Mouse (Mus musculus): ENCODE data around the gene Lrfn5. TPM values are rescaled to one million over a fixed set of nuclear protein-coding genes. Genes with fewer than 3 reads are reported as not detected.

The Lrfn5 gene
- polyA plus RNA-seq (2017; shearing (Covaris generic)), result under 1 TPM in 1 of 2 experiments, not detected in 1; 0.34 TPM

DNA sequence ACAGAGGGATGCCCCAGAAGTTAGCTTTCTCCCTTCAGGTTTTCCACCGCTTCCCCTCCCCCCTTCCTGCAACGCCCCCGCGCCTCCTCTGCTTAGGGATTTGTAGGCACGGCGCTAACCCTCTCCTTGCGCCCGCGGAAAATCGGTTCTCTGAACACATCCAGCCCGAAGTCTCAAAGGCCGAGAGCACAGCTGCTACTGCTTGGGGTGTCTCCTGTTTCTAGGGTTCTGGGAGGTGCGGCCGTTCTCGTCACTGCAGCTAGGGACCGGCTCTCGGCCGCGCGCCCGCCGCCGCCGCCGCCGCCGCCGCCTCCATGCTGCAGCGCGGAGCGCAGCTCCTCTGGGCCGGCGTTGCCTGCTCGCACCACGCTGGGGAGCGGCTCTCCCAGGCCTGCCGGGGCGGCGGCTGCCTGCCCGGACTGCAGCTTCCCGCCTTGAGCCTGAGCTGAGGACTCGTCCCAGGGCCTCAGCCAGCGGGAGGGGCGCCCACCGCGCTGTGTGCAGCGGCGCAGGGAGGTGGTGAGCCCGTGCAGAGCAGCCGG lies at the start of gene Lrfn5:
Gene Lrfn5, plus strand, starts transcription at position 322 of the 542 bp plus-strand sequence.
- ATAC-seq, result no peak

DNA sequence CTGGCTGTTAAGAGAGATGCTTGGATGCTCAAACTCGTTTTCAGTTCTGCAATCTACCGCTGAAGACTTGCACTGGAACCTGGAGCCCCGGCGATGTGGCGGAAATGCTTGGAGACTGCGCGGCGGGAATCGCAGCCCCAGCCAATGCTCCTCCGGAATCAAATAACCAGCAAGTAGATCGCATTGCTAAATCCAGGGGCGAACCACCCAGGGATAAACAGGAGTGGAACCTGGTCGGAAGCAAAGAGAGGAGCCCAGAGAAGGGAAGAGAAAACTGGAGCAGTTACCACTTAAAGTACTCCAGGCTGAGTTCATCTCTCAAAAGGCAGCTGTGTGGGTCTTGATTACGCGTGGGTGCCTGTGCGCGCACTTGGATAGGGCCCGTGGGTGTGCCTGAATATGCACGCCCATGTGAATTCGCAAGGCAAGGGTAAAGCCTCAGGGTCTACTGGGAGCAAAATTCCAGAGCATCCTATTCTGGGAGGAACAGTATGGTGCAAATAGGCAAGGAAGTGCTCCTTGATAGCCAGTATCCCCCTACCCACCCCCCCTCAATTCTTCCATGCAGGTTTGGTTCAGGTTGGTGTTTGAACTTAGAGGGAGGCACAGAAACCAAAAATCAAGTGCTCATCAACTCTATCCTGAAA lies 1.3 kb upstream of the Lrfn5 start:
- ATAC-seq, result no peak

DNA sequence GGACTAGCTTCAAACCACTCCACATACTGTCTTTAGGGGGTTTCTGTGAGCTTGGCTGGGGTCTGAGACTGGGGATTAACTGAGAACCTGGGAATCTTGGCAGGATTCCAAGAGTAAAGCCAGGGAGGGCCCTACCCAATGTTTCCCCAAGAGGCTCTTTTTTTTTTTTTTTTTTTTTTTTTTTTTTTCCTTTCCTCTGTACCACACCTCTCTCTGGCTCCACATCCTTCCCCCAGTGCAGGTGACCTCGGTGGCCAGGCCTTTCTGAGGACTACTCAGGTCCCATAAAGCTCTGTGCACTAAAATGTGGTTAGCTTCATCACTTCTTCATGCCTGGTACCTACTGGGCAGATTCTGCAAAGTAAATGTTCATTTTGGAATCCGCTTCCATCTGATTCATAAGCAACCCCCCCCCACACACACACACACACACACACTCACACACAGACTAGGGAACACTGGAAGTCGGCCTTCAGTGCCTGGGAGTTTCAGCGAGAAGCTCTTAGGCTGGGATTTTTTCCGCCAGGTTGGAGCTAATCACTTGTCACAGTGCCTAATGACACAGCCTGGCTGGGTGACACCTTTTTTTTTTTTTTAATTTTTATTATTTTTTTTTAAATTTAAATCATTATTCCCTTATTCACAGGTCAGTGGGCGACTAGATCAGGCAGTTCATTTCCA lies 662 bp upstream of the Lrfn5 start:
- ATAC-seq, result no peak

DNA sequence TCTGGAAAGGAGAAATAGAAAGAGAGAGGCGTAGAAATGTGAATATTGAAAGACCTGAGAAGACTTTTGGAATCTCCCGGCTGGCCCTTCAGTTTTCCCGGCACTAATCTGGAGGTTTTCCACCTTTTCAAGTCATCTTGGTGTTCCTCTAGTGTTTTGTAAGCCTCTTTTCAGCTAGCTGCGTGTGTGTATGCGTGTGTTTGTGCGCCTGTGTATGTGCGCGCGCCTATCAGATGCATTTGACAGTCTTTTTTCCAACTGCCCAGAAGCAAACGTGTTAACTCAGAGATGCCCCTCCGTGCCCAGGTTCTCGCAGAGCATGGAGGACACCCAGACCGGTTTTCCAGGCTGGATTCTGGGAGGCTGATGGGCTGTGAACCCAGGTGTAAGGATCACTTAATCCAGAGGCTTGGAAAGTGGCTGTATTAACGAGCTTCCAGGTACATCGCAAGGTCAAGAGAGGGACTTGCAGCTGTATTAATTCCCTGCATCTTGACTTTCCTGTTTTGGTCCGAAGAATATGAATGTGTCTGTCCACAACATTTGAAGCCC lies 757 bp downstream of the Lrfn5 start:
- ATAC-seq, result no peak

DNA sequence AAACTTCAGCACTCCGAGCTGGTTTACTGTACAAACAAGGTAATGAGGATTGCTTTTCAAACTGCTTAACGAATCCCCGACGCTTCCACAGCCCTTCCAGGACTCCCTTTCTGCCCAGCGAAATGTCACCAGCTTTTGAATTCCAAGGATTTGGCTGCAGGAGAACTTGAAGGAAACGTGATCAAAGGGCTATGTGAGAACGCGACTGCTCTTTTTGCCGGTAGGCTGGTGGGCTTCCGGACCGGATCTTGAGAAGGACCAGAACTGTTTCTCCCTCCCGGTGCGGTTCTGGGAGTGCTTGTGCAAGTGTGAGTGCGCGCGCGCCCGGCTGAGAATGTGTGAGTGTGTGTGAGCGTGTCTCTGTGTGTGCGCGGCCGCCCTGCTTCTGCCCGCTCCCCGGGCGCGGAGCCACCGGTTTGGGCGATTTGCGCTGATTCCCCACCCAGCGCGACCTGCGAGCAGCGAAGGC lies 1.3 kb downstream of the Lrfn5 start:
- no peak for ATAC-seq

DNA sequence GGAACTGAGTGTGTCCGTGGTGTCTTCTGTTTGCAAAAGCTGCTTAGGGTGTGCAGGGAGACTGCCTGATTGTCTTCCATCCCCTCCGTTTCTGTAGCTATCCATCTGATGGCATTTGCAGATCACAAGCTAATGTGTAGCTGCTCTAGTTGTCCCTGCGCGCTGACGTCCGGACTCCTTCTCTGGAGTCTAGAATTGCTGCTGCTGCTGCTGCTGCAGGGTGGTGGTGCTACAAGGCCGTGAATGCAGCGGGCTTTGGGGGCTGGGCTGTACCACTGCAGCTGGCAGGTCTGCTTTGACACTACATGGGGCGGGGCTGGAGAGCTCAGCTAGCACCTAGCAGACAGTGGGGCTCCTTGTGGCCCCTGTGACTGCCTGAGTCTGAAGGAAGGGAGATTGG lies 3.2 kb downstream of the Lrfn5 start:
- ATAC-seq, result no peak

DNA sequence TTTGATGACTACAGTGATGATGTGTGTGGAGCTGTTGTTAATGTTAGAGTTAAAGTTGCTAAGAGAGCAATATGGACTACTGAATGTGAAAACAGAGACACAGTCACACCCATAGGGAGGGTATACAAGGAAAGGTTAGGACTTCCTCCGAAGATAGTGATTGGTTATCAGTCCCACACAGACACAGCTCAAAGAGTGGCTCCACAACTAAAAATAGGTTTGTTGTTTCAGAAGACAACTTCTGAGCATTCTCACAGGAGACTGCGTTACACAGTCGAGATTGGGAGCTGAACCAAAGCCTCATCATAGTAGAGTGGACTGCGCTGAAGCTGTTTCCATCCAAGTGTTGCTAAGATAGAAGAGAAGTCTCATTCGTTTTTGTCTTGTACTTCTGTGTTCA lies 57.0 kb downstream of the Lrfn5 start:
- no peak for ATAC-seq

DNA sequence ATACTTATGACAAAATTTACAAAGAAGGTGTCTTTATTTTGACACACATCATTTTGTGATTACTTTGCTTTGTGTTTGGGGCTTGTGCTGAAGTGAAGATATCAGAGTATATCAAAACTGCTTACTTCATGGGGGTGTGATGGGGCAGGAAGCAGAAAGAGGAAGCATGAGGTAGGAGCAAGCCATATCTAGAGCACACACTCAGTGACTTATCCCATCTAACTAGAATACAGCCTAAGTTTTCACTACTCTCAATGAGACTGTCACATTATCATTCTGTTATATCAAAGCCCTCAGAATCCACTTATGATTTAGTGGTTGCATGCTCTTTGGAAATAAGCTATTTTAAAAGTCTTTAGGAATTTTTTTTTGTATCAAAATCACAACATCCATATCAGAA lies 77.4 kb downstream of the Lrfn5 start:
- ATAC-seq, result no peak

DNA sequence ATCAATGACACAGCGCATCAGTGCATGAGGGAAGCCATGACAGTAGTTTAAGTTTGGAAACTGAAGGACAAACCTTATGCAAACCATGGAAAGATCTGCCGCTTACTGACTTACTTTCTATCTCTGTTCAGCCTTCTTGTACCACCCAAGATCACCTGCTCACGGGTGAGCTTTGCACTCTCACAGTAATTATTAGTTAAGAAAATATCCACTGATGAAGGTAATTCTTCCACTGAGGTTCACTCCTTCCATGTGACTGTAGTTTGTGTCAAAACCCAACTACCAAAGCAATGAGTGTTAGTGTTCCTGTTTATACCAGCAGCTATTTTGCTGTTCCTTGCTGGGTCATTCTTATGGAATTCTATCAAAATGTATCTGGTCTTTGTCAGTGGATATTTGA lies 84.9 kb downstream of the Lrfn5 start:
- no peak for ATAC-seq

DNA sequence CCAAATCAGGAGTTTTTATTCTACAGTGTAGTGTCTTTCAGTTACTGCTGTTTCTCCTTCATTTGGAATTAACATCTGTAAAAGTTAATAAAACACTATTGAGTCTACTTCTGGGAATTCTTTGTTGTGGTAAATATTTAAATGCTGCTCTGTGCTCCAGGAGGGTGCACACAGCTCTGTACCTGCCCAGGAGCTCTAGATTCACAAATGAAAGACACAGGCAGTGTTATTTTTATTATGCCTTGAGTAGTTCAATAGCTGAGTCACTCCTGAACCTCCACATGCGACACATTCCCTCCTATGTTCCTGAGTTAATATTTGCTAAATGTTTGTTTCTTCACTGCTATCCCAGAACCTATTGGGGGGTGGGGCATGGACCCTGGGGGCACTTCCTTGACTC lies 87.1 kb downstream of the Lrfn5 start:
- no peak for ATAC-seq

DNA sequence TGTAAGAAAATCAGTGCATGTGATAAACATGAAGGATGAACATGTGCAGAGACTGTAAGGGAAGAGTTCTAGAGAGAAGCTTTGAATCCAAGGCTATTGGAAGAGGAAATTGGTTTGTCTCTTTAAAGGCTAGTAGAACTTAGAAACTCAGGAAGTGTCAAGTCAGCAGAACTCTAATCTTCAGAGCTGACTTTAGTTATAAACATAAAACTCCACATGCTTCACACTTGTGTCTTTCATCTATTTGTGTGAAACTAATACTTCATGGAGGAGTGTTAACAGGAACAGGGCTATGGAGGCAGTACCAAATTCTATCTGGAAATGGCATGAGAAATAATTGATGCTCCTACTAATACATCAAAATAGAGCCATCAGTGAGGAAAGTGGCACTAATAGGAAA lies 101.6 kb downstream of the Lrfn5 start:
- no peak for ATAC-seq

DNA sequence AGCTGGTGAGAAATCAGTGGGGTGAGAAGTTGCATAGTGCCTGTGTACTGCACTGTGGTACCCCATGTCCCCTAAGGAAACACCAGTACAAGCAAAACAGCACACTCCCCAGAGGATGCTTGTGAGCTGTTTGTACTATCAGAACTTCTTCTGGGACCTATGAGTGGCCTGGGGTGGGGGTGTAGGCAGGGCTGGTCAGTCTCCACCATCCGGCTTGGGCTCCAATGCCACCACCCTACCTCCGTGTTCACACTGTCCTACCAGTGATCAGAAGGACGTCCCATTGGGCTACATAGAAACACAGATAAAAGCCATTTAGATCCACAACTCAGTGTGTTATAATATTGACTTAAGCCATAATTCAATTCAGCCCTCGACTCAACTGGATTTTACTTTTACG lies 131.4 kb downstream of the Lrfn5 start:
- no peak for ATAC-seq

DNA sequence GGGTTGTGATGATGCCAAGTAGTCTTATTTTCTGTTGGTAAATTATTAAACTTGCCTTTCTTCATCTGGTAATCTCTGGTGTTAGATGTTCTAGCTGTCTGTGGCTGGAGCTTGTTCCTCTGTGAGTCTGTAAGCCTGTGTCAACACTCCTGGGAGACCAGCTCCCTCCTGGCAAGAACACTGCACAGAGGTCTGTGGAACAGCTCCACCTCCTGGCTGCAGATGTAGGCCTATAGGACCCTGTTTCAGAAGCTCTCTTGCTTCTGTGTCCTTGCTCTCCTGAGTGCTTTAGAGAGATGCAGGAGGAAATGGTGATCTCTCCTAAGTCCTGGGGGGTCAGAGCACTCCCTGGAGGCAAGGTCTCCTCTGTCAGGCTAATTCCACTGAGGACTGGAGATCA lies 200.2 kb downstream of the Lrfn5 start:
- ATAC-seq, result no peak

DNA sequence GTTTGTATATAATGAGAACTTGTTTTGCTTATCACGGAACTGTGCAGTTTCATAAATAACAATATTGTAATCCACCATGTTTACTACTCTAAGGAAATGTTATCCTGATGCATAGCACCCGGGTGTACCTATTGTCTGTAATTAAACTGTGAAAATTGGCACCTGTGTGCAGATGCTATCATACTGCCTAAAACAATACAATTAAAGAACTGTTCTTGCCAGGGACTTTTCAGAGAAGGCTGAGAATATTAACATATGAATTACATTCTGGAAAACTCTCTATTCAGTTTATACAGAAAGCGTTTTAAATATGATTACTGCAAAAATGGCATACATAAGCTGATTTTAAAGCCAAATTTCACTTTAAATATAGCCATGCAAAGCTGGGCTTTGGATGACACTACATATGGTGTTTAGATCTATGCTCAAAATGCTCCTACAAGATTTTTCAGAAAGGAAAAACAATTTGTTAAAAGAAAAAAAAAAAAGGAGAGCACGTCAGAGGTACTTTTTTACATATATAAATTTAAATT lies 284.2 kb downstream of the Lrfn5 start:
- no peak for ATAC-seq

DNA sequence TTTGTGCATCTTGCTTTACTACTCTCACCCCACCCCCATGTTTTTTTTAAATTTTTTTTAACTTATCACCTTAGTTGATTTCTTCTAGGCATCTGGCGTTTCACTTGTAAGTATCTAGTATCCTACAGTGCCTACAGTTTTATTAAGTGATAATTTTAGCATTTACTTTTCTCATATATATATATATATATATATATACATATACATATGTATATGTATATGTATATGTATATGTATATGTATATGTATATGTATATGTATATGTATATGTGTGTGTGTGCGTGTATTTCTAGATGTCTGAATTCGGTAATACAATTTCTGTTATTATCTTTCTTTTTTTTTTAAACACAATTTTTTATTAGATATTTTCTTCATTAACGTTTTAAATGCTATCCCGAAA lies 300.7 kb downstream of the Lrfn5 start:
- ATAC-seq, result no peak

DNA sequence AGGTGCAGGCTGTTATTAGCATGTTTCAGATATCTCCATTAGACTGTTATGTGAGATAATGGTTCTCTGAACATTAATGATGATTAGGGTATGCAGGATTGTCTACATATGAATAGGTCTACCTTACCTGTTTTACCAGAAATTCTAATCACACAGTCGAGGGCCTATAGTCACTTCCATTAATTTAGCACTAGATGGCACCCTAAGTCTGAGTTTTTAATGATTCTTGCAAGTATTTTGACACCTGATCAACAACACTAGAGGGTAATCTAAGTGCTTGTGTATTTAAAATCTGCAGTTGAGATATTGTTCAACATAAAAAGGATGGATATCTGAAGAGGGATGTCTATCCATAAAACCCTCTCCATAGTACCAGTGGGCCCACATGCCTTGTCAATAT lies 303.4 kb downstream of the Lrfn5 start:
- no peak for ATAC-seq

DNA sequence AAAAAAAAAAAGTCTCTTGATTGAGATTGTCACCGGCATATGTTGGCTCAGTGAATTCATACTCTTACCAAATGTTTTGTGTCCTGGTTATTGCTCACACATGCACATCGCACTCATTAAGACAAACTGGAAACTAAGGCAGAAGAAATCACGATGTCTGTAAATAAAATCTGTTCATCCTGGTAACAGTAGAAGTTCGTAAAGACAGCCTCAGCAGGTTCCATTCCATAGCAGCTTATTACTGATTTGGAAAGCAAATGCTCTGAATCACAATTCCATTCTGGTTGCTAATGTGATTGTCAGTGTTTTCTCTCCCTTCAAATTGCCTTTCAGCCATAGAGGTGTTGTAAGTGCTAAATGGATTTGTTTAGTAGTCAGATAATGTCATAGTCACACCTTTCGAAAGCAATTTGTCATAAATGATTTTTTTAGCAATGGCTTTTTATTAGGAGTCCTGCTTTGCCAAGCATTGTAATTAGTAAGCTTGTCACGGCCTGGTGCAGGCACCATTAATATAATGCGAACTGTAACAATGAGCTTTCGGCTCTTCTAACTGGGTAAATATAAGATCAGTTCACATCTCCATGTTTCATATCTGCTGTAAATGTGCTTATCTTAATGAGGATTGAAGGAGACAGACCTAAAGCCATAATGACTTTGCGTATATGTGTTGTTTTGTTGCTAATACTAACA lies 319.8 kb downstream of the Lrfn5 start:
- no peak for ATAC-seq

DNA sequence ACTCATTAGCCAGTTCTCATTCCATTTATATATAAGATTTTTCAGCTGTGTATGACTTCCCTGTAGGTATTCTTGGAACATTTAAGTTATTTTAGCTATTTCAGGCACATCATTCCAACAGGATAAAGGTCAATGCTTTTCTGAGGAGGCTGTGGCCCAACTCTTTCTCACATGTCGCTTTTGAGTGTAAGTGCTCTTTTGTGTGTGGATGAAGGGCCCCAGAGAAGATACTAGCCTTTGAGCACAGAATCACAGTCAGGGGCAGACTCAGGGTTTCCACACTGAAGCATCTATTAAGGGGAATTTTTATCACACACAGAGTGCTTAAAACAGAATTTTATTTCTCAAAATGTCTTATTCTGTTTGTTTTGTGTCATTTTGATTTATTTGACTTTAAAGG lies 331.2 kb downstream of the Lrfn5 start:
- no peak for ATAC-seq

Measured in activated CD4-positive, CD25-positive, alpha-beta regulatory T cell, adult 4 months (primary cell).